Mouse (Mus musculus) heart, postnatal 0 days (tissue): ENCODE measurements at regions not wholly inside any gene's neighbourhood (a gene's known extent, or its start where the extent isn't known, plus 50 kb on each side); places are given as distances from the start of the nearest gene placed in this dataset.

Source experiments
- ATAC-seq: fragments of 200-750 bp; cut with Nextera tagmentation; 2 replicates; pipeline ENCODE4 v1.8.0; 2017; ENCODE audit warnings: low read depth, moderate number of reproducible peaks, moderate library complexity; ENCODE audit not compliant: insufficient read depth
- DNase-seq: peaks from one replicate; pipeline ENCODE4 v3.0.0-alpha.2; 2016; ENCODE audit warnings: low spot score
- H3K27ac ChIP-seq: fragments of 300-500 bp; sonication (generic); 2 replicates; pipeline ENCODE4 v1.5.1; 2014; ENCODE audit warnings: low read depth, mild to moderate bottlenecking
- H3K27me3 ChIP-seq: fragments of 300-500 bp; sonication (generic); 2 replicates; pipeline ENCODE4 v1.6.1; 2014; ENCODE audit warnings: low read length, mixed read lengths; ENCODE audit not compliant: control insufficient read depth, insufficient read depth
- H3K36me3 ChIP-seq: fragments of 300-500 bp; sonication (generic); replicated peaks from 2 replicates; pipeline ENCODE4 v1.6.1; 2014; ENCODE audit warnings: low read length, mixed read lengths; ENCODE audit not compliant: control insufficient read depth, insufficient read depth
- H3K4me1 ChIP-seq: fragments of 300-500 bp; sonication (generic); 2 replicates; pipeline ENCODE4 v1.6.1; 2014; ENCODE audit warnings: antibody characterized with exemption; ENCODE audit not compliant: control insufficient read depth, insufficient read depth
- H3K4me2 ChIP-seq: fragments of 300-500 bp; sonication (generic); 2 replicates; pipeline ENCODE4 v1.6.1; 2014; ENCODE audit warnings: low read depth, mild to moderate bottlenecking, low read length, moderate library complexity
- H3K4me3 ChIP-seq: fragments of 300-500 bp; sonication (generic); 2 replicates; pipeline ENCODE4 v1.5.1; 2014; ENCODE audit warnings: low read depth, low read length
- H3K9ac ChIP-seq: fragments of 300-500 bp; sonication (generic); replicated peaks from 2 replicates; pipeline ENCODE4 v1.6.1; 2014; ENCODE audit warnings: low read depth, low read length, mixed read lengths
- H3K9me3 ChIP-seq: fragments of 300-500 bp; sonication (generic); replicated peaks from 2 replicates; pipeline ENCODE4 v1.6.1; 2016; ENCODE audit warnings: low read length; ENCODE audit not compliant: control insufficient read depth
- CTCF ChIP-seq: IDR thresholded peaks from 2 replicates; pipeline ENCODE4 v1.5.1; 2016; ENCODE audit warnings: antibody characterized with exemption, control low read depth, low read depth
- EP300 ChIP-seq: IDR thresholded peaks from 2 replicates; pipeline ENCODE4 v1.6.1; 2016; ENCODE audit warnings: antibody characterized with exemption, low read depth
- WGBS: fragments of 180-500 bp; shearing (Covaris S2); extraction: QIAGEN DNeasy Blood & Tissue Kit; methylation state at CpG from one replicate; pipeline ENCODE4 v1.1.7; 2014; 5-methylcytosine and 5-hydroxymethylcytosine counted together

DNA sequence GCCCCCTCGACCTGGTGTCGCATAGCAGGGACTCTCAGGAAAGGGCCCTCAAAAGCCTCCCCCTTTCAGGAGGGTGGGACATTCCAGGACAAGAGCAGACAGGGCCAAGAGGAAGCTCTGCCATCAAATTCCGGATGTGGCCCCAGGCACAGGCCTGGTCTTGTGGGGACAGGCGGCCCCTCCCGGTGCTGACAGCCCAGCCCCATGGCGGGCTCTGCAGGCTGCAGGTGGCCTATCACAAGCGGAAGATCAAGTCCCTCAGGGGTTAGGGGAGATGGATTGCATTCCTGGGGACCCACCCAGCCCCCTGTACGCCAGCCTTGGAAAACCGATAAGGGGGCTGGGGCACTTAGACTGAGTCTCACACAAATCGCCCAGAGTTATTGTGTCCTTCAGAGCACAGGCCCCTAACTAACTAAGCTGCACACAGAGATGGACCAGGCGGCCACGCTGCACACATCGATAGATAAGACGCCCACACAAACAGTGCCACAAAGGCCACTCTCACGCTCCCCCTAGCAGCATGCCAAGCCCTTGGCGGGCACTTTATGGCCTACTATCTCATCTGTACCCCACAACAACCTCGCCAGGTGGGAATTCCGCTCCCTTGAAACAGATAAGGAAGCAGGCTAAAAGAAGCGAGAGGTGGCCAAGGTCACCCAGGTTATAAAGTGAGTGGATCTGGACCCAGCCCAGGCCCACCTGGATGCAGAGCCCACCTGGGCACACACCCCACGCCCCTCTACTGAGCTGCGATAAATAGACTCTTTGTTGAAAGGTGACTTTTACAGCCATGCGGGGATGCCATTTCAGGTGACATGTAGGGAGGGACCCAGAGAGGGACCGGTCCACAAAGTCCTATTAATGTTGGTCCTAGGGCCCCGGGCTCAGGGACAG, 55.5 kb downstream of the Gm5294 start:
- no peak overlapping the region for H3K4me3 ChIP-seq
- H3K9me3 ChIP-seq = no peaks in the 10 kb centered on the region
- no peaks in the 10 kb centered on the region for H3K36me3 ChIP-seq
- WGBS = 45% methylated on average over 24 of the region's 24 CpGs
- no peak overlapping the region for H3K27ac ChIP-seq
- H3K4me1 ChIP-seq = peaks cover 8% of the 10 kb centered on the region
- no peak overlapping the region for H3K4me2 ChIP-seq
- TF ChIP-seq CTCF (no peak), EP300 (no peak)
- H3K9ac ChIP-seq = no peak overlapping the region
- no peaks in the 10 kb centered on the region for H3K27me3 ChIP-seq
- ATAC-seq (0 out of 2 replicates have a peak, but pooled peaks have one; percentile 36), DNase-seq (no peak)

GRCm38 (mm10) chr5:138881649-138882226, 61.9 kb downstream of the Gm5294 start:
- DNase-seq = no peak
- ATAC-seq = no peak
- WGBS = 78% methylated on average over 9 of the region's 9 CpGs

GRCm38 (mm10) chr5:138883573-138883972, 63.7 kb downstream of the Gm5294 start:
- H3K4me3 ChIP-seq = no peak overlapping the region
- no peak overlapping the region for H3K9ac ChIP-seq
- no peaks in the 10 kb centered on the region for H3K9me3 ChIP-seq
- H3K4me1 ChIP-seq = no peaks in the 10 kb centered on the region
- no peak for ATAC-seq
- no peaks in the 10 kb centered on the region for H3K36me3 ChIP-seq
- H3K4me2 ChIP-seq = no peak overlapping the region
- 57% methylated on average over 9 of the region's 9 CpGs for WGBS
- no peak for DNase-seq
- H3K27me3 ChIP-seq = no peaks in the 10 kb centered on the region
- TF ChIP-seq EP300 (no peak), CTCF (no peak)
- H3K27ac ChIP-seq = no peak overlapping the region

More at GRCm38 (mm10) chr5:138881649-138882226, 61.9 kb downstream of the Gm5294 start:
- Histone ChIP-seq H3K4me3 (no peak overlapping the region), H3K27me3 (no peaks in the 10 kb centered on the region), H3K27ac (no peak overlapping the region), H3K9me3 (no peaks in the 10 kb centered on the region), H3K4me1 (no peaks in the 10 kb centered on the region), H3K4me2 (no peak overlapping the region), H3K9ac (no peak overlapping the region), H3K36me3 (no peaks in the 10 kb centered on the region)
- TF ChIP-seq CTCF (no peak), EP300 (no peak)

DNA sequence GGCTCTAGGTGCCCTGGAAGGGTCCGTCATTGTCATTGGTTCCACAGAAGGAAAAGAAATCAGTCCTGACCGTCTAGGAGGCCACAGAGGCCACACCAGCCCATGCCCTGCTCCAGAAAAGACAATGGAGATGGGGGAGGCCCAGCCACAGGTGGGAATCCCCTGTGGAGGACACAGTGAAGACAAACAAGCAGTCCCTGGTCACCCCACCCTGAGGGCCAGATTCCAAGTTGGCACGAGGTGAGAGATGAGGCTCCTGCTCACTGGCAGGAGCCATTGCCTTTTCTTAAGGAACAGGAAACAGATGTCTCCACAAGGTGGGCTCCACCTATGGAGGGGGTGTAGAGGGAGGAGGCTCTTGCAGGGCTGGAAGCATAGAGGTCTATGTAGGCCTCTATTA, 66.0 kb downstream of the Gm5294 start:
- no peak overlapping the region for H3K27ac ChIP-seq
- no peaks in the 10 kb centered on the region for H3K36me3 ChIP-seq
- no peak overlapping the region for H3K4me3 ChIP-seq
- peaks cover 23% of the 10 kb centered on the region for H3K4me1 ChIP-seq
- no peak overlapping the region for H3K4me2 ChIP-seq
- no peak for ATAC-seq
- H3K27me3 ChIP-seq = no peaks in the 10 kb centered on the region
- no peaks in the 10 kb centered on the region for H3K9me3 ChIP-seq
- DNase-seq = no peak
- no peak overlapping the region for H3K9ac ChIP-seq
- 59% methylated on average over 3 of the region's 3 CpGs for WGBS
- TF ChIP-seq CTCF (no peak), EP300 (no peak)

DNA sequence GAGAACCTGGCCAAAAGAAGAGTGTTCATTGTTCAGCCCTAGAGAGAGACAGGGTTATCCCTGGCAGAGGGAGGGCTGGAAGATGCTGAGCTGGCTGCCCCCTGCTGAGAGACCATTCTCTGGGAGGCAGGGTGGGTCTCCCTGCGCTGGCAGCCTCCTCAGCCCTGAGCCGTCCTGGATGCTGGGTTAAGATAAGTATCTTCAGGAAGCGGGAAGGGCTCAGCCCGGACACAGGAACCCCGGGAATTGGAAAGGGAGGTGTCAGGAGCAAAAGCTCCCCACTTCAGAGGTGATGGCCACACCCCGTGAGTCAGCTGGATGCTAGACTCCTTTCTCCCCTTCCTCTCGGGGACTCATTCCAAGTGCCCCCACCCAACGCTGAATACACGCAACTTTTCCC, 68.9 kb downstream of the Gm5294 start:
- no peak overlapping the region for H3K27ac ChIP-seq
- H3K9ac ChIP-seq = no peak overlapping the region
- no peaks in the 10 kb centered on the region for H3K36me3 ChIP-seq
- ATAC-seq (no peak), DNase-seq (no peak)
- H3K4me1 ChIP-seq = peaks cover 24% of the 10 kb centered on the region
- peaks cover 6% of the 10 kb centered on the region; the same call in 1 of the 2 replicates for H3K9me3 ChIP-seq
- H3K4me2 ChIP-seq = no peak overlapping the region
- no peak overlapping the region for H3K4me3 ChIP-seq
- no peaks in the 10 kb centered on the region for H3K27me3 ChIP-seq
- WGBS = 76% methylated on average over 9 of the region's 9 CpGs
- TF ChIP-seq EP300 (no peak), CTCF (no peak)
